Mouse (Mus musculus): Measurements from ENCODE around the gene Cenpq.

- no peak for TF ChIP-seq MYOG (IDR thresholded peaks at IDR 0.05; ENCODE audit: control insufficient read depth, extremely low read depth, insufficient read length)
- TF ChIP-seq CTCF (IDR thresholded peaks at IDR 0.05; ENCODE audit: control insufficient read depth, insufficient read depth, insufficient read length): no peak
Observed at GRCm38 (mm10) chr17:40934420-40935231, at the start of gene Cenpq, which contains the start of gene Mut.
